Mouse (Mus musculus) mouse embryonic stem cell (cell line): Measurements from ENCODE around the gene 9930104L06Rik.

Experiments used
- in situ Hi-C, 2 experiments: fragments of 300-500 bp; cut with MboI; formaldehyde crosslinking; loops; 1 replicate in 1 of 2; 3 replicates in 1 of 2; pipeline ENCODE4 v1.14.3; 2019 to 2020; ENCODE audit warnings: low sequenced_read_pairs in 2 of 2, low pct_unique_long_range_greater_than_20kb in 1 of 2, mixed read lengths in 1 of 2; ENCODE audit not compliant: unreplicated experiment in 1 of 2

9930104L06Rik gene

DNA sequence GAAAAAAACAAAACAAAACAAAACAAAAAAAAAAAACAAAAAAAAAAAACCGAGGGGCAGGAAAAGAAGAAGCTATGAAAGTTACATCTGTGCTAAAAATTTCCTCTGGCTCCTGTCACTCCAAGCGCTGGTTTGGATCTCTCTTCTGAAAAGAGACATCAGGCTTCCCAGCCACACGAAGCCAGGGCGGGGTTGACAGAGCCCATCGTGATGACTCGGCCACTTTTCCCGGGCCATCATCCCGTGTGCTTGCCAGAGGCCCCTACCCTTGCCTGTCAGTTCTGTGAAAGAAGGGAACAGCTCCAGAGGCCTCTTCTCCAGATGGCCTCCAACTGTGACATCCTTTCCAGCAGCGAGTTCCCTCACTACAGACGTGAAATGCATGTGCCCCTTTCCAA is 14.2 kb downstream of the 9930104L06Rik start:
- in situ Hi-C loops: no loop called here

DNA sequence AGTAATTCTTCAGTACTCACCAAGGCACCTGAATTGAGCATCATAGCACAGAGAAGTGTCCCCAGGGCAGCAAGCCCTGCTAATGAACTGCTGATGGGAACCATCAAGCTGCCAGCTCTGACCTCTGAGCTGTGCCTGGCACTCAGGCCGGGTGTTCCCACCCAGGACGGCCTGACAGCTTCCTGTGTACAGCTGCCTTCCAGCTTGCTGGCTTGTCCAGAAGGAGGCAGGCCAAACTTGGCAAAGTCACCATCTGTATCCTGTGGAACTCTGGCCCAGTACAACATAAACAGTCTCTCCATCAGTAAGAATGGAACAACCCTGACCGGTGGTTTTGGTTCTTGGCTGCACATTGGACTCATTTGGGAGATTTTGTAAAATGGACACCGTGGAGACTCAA is 16.7 kb downstream of the 9930104L06Rik start:
- in situ Hi-C loops: no loop called here

DNA sequence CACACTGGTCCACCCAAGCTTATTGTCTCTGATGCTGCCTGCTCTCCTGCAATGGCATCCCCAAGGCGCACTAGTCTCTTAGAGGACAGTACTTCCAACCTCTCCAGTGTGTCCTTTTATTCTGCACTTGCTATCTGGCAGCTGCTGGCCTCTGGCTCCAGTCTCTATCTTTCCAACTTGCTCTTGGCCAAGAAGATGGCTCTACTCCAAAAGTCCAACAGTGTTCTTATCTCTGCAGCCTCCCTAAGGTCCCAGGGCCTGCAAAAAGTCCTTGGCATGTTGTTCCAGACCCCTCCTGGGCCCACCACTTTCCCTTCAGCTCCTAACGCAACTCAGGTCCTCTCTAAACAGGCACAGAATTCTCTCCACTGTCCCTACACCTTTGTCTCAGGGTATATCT is 20.4 kb downstream of the 9930104L06Rik start:
- in situ Hi-C loops: no loop called here

GRCm38 (mm10) chr4:124959062-124959461 is 22.2 kb downstream of the 9930104L06Rik start:
- in situ Hi-C loops: no loop called here

DNA sequence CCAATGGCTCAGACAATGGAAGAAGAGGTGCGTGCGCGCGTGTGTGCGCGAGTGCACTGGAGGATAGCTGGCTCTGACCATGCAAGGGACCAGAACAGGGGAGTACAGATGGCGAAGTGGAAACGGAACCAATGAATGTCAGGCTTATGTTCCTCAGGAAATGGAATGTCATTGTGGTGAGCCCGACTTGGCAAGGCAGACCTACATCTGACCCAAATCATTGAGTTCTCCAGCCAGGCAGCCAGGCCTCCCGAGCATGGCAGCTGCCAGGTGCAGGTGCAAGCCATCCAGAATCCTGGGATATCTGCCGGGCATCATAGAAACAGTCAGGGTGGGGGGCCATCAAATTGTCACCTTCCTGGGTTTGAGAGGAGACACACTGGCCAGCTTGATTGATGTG is 24.1 kb downstream of the 9930104L06Rik start:
- in situ Hi-C loops: no loop called here

- in situ Hi-C loops: no loop called here
Observed at GRCm38 (mm10) chr4:124962576-124962975, 25.7 kb downstream of the 9930104L06Rik start.

DNA sequence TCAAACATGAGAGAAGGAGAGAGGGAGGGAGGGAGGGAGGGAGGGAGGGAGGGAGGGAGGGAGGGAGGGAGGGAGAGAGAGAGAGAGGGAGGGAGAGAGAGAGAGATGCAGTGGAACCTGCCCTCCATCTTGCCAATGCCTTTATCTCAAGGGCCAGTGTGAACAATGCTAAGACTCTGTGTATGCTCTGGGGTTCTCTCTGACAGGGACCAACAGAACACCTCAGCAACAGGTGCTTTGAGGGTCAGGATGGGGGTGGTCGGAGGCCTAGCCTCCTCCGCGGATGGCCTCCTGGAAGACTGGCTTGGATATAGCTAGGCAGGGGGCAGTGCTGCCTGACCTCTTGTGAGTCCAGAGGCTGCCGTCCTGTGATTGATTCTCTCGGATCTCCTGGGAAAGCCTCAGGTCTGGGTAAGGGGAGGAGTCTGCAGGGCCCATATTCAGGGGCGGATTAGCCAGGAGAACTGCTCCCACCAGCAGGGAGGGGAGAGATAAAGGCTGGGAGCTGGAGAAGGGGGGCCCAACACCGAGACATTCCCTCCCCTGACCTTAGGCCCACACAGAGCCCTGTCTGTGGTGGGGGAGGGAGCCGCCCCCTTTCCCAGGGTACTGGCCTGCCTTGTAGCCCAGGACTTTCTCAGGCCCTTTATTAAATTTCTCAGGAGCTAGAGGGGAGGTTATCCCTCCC is 28.2 kb downstream of the 9930104L06Rik start:
- in situ Hi-C loops: no loop called here

GRCm38 (mm10) chr4:124968711-124969110 is 31.9 kb downstream of the 9930104L06Rik start:
- in situ Hi-C loops: no loop called here

DNA sequence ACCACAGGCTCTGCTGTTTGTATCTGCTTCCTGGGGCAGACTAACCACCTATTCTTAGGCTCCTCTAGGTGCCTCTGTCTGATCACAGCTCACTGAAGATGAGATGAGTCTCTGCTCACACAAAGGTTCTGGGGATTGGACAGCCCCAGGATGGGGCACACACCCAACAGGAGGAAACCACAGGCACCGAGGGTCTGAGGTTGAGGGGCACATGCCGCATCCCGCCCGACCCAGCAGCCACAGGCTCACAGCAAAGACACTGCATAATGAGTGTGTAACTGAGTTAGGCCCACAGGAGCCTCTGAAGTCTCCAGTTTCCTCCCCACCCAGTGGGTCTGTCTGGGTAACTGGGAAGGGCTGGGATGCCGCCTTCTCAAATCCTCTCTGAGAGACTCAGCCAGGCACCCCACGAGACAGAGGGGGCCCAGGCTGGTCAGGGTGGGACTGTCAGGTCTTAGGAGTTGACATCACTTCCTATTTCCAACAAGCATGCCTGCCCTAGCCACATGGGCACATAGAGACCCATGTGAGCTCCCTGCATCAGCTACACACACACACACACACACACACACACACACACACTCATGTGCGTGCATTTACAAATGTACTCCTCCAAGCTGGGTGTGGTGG is 32.5 kb downstream of the 9930104L06Rik start:
- in situ Hi-C loops: no loop called here

DNA sequence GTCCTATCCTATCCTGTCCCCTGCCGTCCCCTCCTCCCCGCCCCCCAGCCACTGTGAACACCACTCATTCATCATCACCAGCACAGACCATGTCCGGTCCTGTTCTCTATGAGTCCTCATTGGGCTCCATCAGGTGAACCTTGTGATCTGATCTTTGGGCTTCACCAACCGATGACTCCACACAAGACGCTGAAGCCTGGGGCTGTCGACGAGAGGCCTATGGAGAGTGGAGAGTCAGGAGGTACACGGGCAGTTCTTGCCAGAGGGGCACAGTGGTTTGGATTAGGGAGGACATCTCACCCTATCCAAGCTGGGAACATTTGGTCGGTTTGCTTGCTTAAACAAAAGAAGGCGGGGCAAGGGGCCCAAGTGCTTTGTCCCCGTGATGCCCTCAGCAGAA is 33.3 kb downstream of the 9930104L06Rik start:
- in situ Hi-C loops: no loop called here

DNA sequence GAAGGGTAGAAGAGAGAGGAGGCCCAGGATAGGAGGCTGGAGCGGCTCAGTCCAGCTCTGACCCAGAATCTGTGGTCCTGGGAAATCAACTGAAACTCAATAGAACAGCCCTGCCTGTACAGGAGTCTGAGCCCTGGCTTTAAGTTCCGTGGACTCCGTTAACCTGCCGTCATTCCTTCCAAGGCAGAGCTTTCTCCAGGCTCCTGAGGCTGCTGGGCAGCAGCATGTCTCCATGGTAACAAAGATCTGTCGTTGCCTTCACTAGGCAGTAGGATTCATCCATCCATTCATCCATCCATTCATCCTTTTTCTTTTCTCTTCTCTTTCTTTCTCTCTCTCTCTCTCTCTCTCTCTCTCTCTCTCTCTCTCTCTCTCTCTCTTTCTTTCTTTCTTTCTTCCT is 33.8 kb downstream of the 9930104L06Rik start:
- in situ Hi-C loops: no loop called here

DNA sequence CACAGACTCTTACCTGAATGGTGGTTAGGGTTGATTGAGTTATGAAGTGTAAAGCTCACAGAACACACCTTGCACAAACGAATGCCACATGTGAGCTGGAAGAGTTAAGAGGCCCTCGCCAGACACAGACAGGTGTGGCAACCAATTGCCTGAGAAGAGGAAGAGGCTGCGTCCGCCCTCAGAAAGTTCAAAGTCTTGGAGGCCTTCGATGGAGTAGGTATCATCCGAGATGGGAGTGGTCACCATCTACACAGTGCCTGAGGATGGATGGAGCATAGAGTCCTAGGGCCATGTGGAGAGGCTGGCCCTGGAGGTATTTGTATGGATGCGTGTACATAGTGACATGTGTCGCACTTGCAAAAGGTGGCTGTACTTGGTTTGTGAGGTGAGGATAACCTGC is 34.2 kb downstream of the 9930104L06Rik start:
- in situ Hi-C loops: no loop called here

DNA sequence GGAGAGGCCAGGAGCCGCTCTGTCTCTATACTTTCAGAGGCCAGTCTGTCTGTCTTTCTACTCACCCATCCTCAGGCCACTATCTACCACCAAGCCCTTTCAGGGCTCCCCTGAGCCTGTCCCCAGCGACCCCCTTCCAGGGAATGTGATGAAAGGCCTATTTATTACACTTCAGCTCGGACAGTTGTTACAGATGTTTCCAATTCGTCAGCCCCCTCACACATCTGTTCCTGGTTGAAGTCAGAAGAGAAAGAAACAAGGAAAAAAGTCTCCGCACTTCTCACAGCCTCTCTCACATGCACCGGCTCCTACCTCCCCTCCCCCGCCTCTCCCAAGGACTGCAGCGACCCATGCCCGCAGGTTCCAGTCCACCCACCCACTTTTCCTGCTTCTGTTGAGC is 35.5 kb downstream of the 9930104L06Rik start:
- in situ Hi-C loops: no loop called here

DNA sequence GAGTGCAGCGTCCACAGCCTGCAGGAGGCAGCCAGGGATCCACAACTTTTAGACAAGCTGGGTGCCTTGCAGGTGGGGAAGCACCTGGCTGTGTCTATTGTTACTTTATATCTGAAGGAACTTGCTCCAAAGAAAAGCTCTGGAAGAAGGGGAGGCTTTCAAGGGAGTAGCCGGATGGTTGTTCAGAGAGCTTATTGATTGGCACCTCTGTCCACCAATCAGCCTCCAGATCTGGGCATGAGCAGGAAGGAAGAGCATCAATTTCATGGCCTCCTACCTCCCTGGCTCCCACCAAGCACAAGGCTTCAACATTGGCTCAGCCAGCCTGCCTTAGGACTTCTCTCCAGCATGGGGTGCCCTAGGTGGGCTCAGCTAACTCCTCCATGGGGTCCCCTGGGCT is 36.4 kb downstream of the 9930104L06Rik start:
- in situ Hi-C loops: no loop called here

- in situ Hi-C loops: no loop called here
Observed at GRCm38 (mm10) chr4:124978201-124978600, 41.4 kb downstream of the 9930104L06Rik start.

- in situ Hi-C loops: no loop called here
Observed at GRCm38 (mm10) chr4:124983893-124984526, 47.2 kb downstream of the 9930104L06Rik start.

- in situ Hi-C loops: no loop called here
Observed at GRCm38 (mm10) chr4:124984871-124985670, 48.2 kb downstream of the 9930104L06Rik start.

- in situ Hi-C loops: no loop called here
Observed at GRCm38 (mm10) chr4:124985671-124986602, 49.1 kb downstream of the 9930104L06Rik start, which contains the start of gene Rspo1. TSS of gene Rspo1 (plus strand) at chr4:124986430.
